Mouse (Mus musculus) thymus, adult 2 months (tissue): ENCODE data around the gene Auts2.

Source experiments
- CTCF ChIP-seq: fragments of 200-500 bp; IDR thresholded peaks from 2 replicates; pipeline ENCODE4 v1.5.1; 2012; ENCODE audit warnings: mild to moderate bottlenecking, control low read depth, low read length, moderate library complexity, borderline replicate concordance; ENCODE audit not compliant: control insufficient read depth, poor library complexity, insufficient read depth; ENCODE audit errors: extremely low read depth
- POLR2A ChIP-seq: fragments of 200-500 bp; IDR thresholded peaks from 2 replicates; pipeline ENCODE4 v1.6.1; 2012; ENCODE audit warnings: mild to moderate bottlenecking, low read length, control low read depth, moderate library complexity; ENCODE audit not compliant: control insufficient read depth, poor library complexity, insufficient read depth; ENCODE audit errors: extremely low read depth

- TF ChIP-seq CTCF (no peak), POLR2A (no peak)
Observed at GRCm38 (mm10) chr5:131538311-131538915, 1004.7 kb downstream of the Auts2 start.
